Mouse (Mus musculus) yolk sac, embryonic 10.5 days (tissue): Measurements from ENCODE around the gene H2-M10.2.
"Not testable (repeated sequence)": the region's sequence is repeated elsewhere in the genome, so short reads cannot be mapped to it uniquely, and the experiment has no call there.

Experiments
- DNase-seq: peaks from one replicate; pipeline ENCODE4 v3.0.0-alpha.2; 2017; ENCODE audit warnings: low spot score

The H2-M10.2 gene

DNA sequence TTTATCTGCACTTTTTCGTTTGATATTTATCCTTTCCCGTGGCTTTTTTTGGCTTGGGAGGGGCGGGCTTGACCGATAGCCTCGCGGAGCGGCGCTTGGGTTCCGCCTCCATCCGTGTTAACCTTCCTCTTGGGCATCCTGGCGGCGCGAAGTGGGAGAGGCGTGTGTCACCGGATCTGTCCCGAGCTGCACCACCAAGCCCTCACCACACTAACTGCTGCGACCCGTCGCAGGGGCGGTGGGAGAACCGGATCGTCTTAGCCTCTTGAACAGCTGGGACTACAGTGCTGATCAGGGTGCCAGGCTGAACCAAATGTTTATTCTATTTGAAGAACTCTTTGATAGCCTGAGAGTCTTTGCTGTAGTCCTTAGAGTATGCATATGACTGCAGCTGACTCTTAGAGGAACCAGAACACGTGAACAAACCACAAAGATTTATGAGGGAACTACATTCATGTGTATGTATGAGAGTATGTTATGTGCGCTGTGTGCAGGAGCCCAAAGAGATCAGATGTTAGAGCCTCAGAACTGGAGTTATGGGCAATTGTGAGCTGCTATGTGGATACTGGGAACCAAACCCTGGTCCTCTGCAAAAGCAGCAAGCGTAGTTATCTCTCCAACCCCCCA lies 33.9 kb downstream of the H2-M10.2 start:
- DNase-seq: peak; percentile 73

DNA sequence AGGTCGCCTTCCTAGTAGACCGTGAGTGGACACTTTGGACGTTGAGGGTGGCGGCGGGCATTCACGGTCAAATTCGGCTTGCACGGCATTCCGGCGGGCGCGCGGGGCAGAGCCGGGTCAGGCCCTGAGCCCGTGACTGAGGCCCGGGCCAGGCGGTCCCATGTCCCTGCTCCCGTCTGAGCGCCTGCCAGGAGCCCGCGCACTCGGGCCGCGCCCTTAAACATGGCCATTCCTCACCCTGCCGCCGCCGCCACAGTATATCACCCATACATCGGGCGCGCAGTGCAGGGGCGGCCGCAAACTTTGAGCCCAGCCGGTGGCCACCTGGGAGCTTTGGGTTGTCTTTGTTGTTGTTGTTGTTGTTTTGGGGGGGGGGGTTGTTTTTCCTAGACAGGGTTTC lies 37.4 kb downstream of the H2-M10.2 start:
- DNase-seq: no peak

DNA sequence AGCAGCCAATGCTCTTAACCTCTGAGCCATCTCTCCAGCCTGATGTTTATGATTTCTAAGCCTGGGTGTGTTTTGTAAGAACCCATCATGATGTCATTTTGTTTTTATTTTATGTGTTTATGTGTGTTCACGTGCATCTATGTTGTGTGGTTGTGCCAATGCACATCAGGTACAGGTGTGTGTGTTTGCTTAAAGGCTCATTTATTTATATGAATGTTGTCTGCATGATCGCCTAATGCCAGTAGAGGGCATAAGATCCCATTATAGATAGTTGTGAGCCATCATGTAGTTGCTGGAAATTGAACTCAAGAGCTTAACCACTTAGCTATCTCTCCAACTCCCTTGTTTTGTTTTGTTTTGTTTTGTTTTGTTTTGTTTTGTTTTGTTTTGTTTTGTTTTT lies 40.5 kb downstream of the H2-M10.2 start:
- no peak for DNase-seq

DNA sequence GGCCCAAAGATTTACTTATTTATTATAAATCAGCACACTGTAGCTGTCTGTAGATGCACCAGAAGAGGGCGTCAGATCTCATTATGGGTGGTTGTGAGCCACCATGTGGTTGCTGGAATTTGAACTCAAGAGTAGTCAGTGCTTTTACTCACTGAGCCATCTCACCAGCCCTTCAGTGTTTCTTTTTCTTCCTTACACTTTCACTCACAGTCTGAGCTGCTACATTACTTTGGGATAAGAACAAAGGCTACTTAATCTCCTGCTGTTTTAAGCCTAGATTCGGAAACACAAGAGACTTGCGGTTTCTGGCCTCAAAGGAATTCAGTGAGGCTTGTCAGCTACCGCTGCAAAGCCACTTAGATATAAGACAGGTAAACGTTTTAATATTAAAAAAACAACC lies 42.3 kb downstream of the H2-M10.2 start:
- DNase-seq: no peak

DNA sequence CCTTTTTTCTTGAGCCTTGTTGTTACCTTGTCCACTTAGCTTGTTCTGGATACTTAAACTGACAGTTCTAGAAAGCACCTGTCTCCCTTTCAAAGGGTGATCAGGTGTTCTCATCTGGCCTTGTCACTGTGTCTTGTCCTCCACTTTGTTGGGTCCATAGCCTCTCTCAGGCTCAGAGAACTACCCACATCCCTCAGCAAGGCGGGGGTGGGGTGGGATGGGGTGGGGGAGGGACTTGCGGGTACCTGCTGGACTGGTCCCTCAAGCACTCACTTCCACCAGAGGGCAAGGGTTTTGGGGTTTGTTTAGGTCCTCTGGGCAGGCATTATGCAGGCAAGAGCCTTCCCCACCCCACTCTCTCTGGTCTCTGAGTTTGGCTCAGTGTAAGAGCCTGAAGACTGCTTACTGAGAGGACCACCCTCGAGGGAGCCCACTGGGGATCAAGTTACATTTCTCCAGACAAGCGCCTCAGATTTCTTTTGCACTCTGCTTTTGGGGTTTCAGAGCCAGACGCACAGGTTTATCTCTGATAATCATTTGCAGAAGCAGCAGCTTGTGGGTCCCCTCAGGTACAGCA lies 45.6 kb downstream of the H2-M10.2 start:
- no peak for DNase-seq

DNA sequence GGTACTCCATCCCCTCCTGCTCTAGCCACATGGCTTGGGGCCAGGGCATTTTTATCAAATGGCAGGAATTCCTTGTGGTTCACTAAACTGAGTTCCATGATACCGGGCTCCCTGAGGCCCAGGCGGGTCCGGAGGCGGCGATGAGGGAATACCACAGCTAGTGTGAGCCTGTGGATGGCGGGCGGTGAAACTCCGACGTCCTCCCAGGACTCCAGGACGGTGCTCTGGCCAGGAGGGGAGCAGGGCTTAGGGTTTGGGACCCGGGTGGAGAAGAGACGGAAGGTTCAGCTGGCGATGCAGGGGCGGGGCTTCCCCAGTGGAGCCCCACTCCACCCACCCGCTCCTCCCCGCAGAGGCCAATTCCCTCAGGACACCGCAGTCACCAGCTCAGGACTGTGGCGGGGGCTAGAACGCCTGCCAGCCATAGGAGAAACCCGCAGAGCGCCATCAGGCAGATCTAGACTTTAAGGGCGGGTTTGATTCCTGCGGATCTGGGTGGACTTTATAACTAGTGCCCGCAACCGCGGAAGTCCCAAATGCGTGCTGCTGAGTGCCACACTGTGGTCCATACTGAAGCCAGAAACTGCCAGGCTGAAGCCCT lies 48.9 kb downstream of the H2-M10.2 start:
- DNase-seq: no peak

DNA sequence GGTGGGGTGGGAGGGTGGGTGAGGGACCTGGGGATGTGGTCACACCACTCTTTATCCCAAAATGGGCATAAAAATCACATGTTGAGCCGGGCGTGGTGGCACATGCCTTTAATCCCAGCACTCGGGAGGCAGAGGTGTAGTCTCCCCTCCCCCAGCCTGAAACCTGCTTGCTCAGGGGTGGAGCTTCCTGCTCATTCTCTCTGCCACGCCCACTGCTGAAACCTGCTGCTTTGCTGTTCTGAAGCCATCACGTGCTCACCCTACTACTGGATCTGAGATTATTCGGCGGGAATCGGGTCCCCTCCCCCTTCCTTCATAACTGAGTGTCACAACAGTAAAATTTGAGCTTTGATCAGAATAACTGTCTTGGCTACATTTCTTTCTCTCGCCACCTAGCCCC lies 51.0 kb downstream of the H2-M10.2 start:
- DNase-seq: not testable (repeated sequence)
